In genomic region chr10:93326741-93327100, GRCm38 (mm10) we compare ENCODE assay signal across 15 mouse cellular contexts. TPM values are rescaled to one million over a fixed set of nuclear protein-coding genes. Genes with fewer than 3 reads are reported as not detected.
A peak's percentile ranks its signal among the peaks of the same experiment; 100 is the strongest.
DNase-seq lines count a peak whose midpoint lies in the region; ATAC-seq and TF ChIP-seq lines count a peak whose summit lies in the region.
"Had no signal": no experiment of that assay in that cellular context is flagged by ENCODE, and none has a peak within 500 bp of the region (broad histone marks: within the 10 kb centered on the region; RNA-seq: fewer than 3 reads in every experiment).

No protein-coding gene starts in this region.

- peaks cover 7% of the 10 kb centered on the region; the same call in 1 of the 2 replicates for H3K4me1 ChIP-seq in heart, embryonic 11.5 days (ENCODE audit: control insufficient read depth, insufficient read depth, low read length)
- no peaks in the 10 kb centered on the region for H3K4me1 ChIP-seq in liver, adult 2 months (ENCODE audit: control insufficient read depth, insufficient read depth, low read length)
- H3K4me1 ChIP-seq in bone marrow, adult 2 months (ENCODE audit: control insufficient read depth, insufficient read depth, low read length): peaks cover 5% of the 10 kb centered on the region
- H3K4me1 ChIP-seq in forebrain, embryonic 16.5 days (replicated peaks; ENCODE audit: control insufficient read depth, insufficient read depth, low read length): no peaks in the 10 kb centered on the region
- H3K4me1 ChIP-seq: midbrain, embryonic 15.5 days had no signal

- peak overlapping the region; percentile 62 for H3K27ac ChIP-seq in heart, embryonic 11.5 days (ENCODE audit: low read depth, low read length)
- peak overlapping the region; percentile 38 for H3K27ac ChIP-seq in liver, adult 2 months (replicated peaks; ENCODE audit: insufficient read depth, low read depth, low read length)
- H3K27ac ChIP-seq in bone marrow, adult 2 months (ENCODE audit: control insufficient read depth, insufficient read depth, low read depth, low read length, poor library complexity): 0 out of 2 replicates have a peak overlapping the region, but pooled peaks have one; percentile 7
- H3K27ac ChIP-seq in forebrain, embryonic 16.5 days (ENCODE audit: low read length): no peak overlapping the region
- H3K27ac ChIP-seq: forebrain, embryonic 12.5 days; intestine, embryonic 15.5 days; midbrain, embryonic 15.5 days had no signal

- H3K9me3 ChIP-seq in heart, embryonic 11.5 days (replicated peaks; ENCODE audit: control insufficient read depth, low read length): no peaks in the 10 kb centered on the region
- H3K9me3 ChIP-seq in forebrain, embryonic 16.5 days (ENCODE audit: control insufficient read depth, low read length): no peaks in the 10 kb centered on the region
- H3K9me3 ChIP-seq: forebrain, embryonic 12.5 days; intestine, embryonic 15.5 days; midbrain, embryonic 15.5 days had no signal

- DNase-seq in heart, postnatal 25 days (ENCODE audit: low spot score): no peak
- DNase-seq in liver, adult 2 months (ENCODE audit: extremely low read depth, low read depth, low spot score): no peak
- DNase-seq in liver: no peak
- peak; percentile 47 for DNase-seq in naive thymus-derived CD4-positive, alpha-beta T cell, adult 2 months (ENCODE audit: low read depth)
- no peak for DNase-seq in right cerebral cortex, postnatal 4 days
- DNase-seq: adrenal gland, postnatal 14 days; cerebellum, adult 2 months; right cerebral cortex, adult 18-20 months had no signal

- H3K4me2 ChIP-seq in heart, embryonic 11.5 days: no peak overlapping the region
- no peak overlapping the region for H3K4me2 ChIP-seq in forebrain, embryonic 16.5 days (ENCODE audit: low read length)
- H3K4me2 ChIP-seq: forebrain, embryonic 12.5 days; intestine, embryonic 15.5 days; midbrain, embryonic 15.5 days had no signal

- H3K79me2 ChIP-seq in liver, adult 2 months (ENCODE audit: control insufficient read depth, insufficient read depth, low read length): no peaks in the 10 kb centered on the region

- no peak overlapping the region for H3K4me3 ChIP-seq in heart, embryonic 11.5 days (ENCODE audit: low read depth, low read length)
- H3K4me3 ChIP-seq in liver, adult 2 months (ENCODE audit: insufficient read depth, low read depth, low read length): no peak overlapping the region
- H3K4me3 ChIP-seq in bone marrow, adult 2 months (replicated peaks; ENCODE audit: control insufficient read depth, low read depth, low read length): no peak overlapping the region
- H3K4me3 ChIP-seq in forebrain, embryonic 16.5 days (replicated peaks; ENCODE audit: low read length): no peak overlapping the region
- H3K4me3 ChIP-seq: forebrain, embryonic 12.5 days; intestine, embryonic 15.5 days; midbrain, embryonic 15.5 days had no signal

- H3K27me3 ChIP-seq in heart, embryonic 11.5 days (ENCODE audit: control insufficient read depth, insufficient read depth, low read length): no peaks in the 10 kb centered on the region
- no peaks in the 10 kb centered on the region for H3K27me3 ChIP-seq in liver, adult 2 months (ENCODE audit: control insufficient read depth, insufficient read depth, low read length)
- no peaks in the 10 kb centered on the region for H3K27me3 ChIP-seq in forebrain, embryonic 16.5 days (replicated peaks; ENCODE audit: control insufficient read depth, insufficient read depth, low read length)
- H3K27me3 ChIP-seq: forebrain, embryonic 12.5 days; intestine, embryonic 15.5 days; midbrain, embryonic 15.5 days; Patski had no signal

- no peak for TF ChIP-seq POLR2A in liver, adult 2 months (IDR thresholded peaks at IDR 0.05; ENCODE audit: extremely low read depth, insufficient read depth, low read length)
- TF ChIP-seq POLR2A in bone marrow, adult 2 months (IDR thresholded peaks at IDR 0.05; ENCODE audit: borderline replicate concordance, control insufficient read depth, low read depth, low read length): no peak

- H3K36me3 ChIP-seq in heart, embryonic 11.5 days (ENCODE audit: control insufficient read depth, insufficient read depth, low read length): no peaks in the 10 kb centered on the region
- no peaks in the 10 kb centered on the region for H3K36me3 ChIP-seq in liver, adult 2 months (ENCODE audit: control insufficient read depth, insufficient read depth, low read length)
- no peaks in the 10 kb centered on the region for H3K36me3 ChIP-seq in forebrain, embryonic 16.5 days (ENCODE audit: control insufficient read depth, insufficient read depth)
- H3K36me3 ChIP-seq: forebrain, embryonic 12.5 days; intestine, embryonic 15.5 days; midbrain, embryonic 15.5 days had no signal

- no peak overlapping the region for H3K9ac ChIP-seq in heart, embryonic 11.5 days (ENCODE audit: low read depth, low read length)
- no peak overlapping the region for H3K9ac ChIP-seq in liver, adult 2 months (ENCODE audit: low read depth, low read length)
- H3K9ac ChIP-seq in forebrain, embryonic 16.5 days (replicated peaks; ENCODE audit: low read depth, low read length): no peak overlapping the region
- H3K9ac ChIP-seq: forebrain, embryonic 12.5 days; intestine, embryonic 15.5 days; midbrain, embryonic 15.5 days had no signal

- intact Hi-C loops in heart, postnatal 25 days (cut with DNase I): no loop called here

- TF ChIP-seq CTCF in liver, adult 2 months (IDR thresholded peaks at IDR 0.05; ENCODE audit: low read depth, low read length): no peak
- TF ChIP-seq CTCF in bone marrow, adult 2 months (IDR thresholded peaks at IDR 0.05; ENCODE audit: control insufficient read depth, insufficient read depth, low read length): no peak

- no peak for ATAC-seq in heart, embryonic 11.5 days (replicated peaks; ENCODE audit: insufficient number of reproducible peaks, low FRiP score, low TSS enrichment)
- no peak for ATAC-seq in forebrain, embryonic 16.5 days
- ATAC-seq: midbrain, embryonic 15.5 days; Patski had no signal

- 68% methylated on average over 8 of the region's 8 CpGs for WGBS in heart, embryonic 11.5 days (ENCODE audit: insufficient replicate concordance)
- 85% methylated on average over 8 of the region's 8 CpGs for WGBS in liver, adult 2 months
- WGBS in bone marrow, adult 2 months: 34% methylated on average over 8 of the region's 8 CpGs
- WGBS in forebrain, embryonic 16.5 days: 86% methylated on average over 8 of the region's 8 CpGs

RNA-seq across cellular contexts. Expression of gene Elk3, which starts 15.8 kb away (rescaled TPM):
- 39.9 and 42.1 TPM in 2 replicates for polyA plus RNA-seq in heart, embryonic 11.5 days (2014; fragmentation: Nextera tagmentation; extraction: Ambion mirVana)
- 10 to 100 TPM; 45.1 to 48.7 TPM for total RNA-seq in heart, postnatal 25 days (2021)
- 3.4 and 4.8 TPM in 2 replicates for total RNA-seq in liver, adult 2 months (2014; rRNA removed)
- 6.3 and 8.0 TPM in 2 replicates for polyA plus RNA-seq in liver, adult 2 months (2012; rRNA removed)
- 8.3 and 15.5 TPM in 2 replicates for polyA plus RNA-seq in bone marrow, adult 2 months (2011; ENCODE audit: insufficient read depth, insufficient read length, low replicate concordance, missing spikeins)
- 6.6 and 9.8 TPM in 2 replicates for polyA plus RNA-seq in forebrain, embryonic 16.5 days (2015; fragmentation: Nextera tagmentation; extraction: Ambion mirVana)
